Mouse (Mus musculus) neural tube, embryonic 14.5 days (tissue): ENCODE results near the gene Olfr229. TPM values are rescaled to one million over a fixed set of nuclear protein-coding genes. Genes with fewer than 3 reads are reported as not detected.
"Not testable (repeated sequence)": the region's sequence is repeated elsewhere in the genome, so short reads cannot be mapped to it uniquely, and the experiment has no call there.

Experiments
- ATAC-seq: fragments of 200-750 bp; cut with Nextera tagmentation; 2 replicates; pipeline ENCODE4 v1.8.0; 2017; ENCODE audit warnings: low read depth, mild to moderate bottlenecking, moderate TSS enrichment, moderate library complexity
- H3K27ac ChIP-seq: fragments of 300-500 bp; sonication (generic); 2 replicates; pipeline ENCODE4 v1.5.1; 2014; ENCODE audit warnings: low read depth, mild to moderate bottlenecking, control low read depth, low read length, moderate library complexity, mixed read lengths
- H3K27me3 ChIP-seq: fragments of 300-500 bp; sonication (generic); 2 replicates; pipeline ENCODE4 v1.6.1; 2014; ENCODE audit warnings: low read length; ENCODE audit not compliant: control insufficient read depth, insufficient read depth
- H3K36me3 ChIP-seq: fragments of 300-500 bp; sonication (generic); 2 replicates; pipeline ENCODE4 v1.6.1; 2014; ENCODE audit warnings: low read length, mixed read lengths; ENCODE audit not compliant: control insufficient read depth, insufficient read depth
- H3K4me1 ChIP-seq: fragments of 300-500 bp; sonication (generic); 2 replicates; pipeline ENCODE4 v1.6.1; 2014; ENCODE audit warnings: low read length; ENCODE audit not compliant: control insufficient read depth, insufficient read depth
- H3K4me2 ChIP-seq: fragments of 300-500 bp; sonication (generic); 2 replicates; pipeline ENCODE4 v1.6.1; 2014; ENCODE audit warnings: mild to moderate bottlenecking, low read depth, low read length, control low read depth
- H3K4me3 ChIP-seq: fragments of 300-500 bp; sonication (generic); 2 replicates; pipeline ENCODE4 v1.5.1; 2014; ENCODE audit warnings: low read depth, low read length, control low read depth, mixed read lengths
- H3K9ac ChIP-seq: fragments of 300-500 bp; sonication (generic); replicated peaks from 2 replicates; pipeline ENCODE4 v1.6.1; 2014; ENCODE audit warnings: low read depth, mild to moderate bottlenecking, control low read depth, low read length, mixed read lengths
- H3K9me3 ChIP-seq: fragments of 300-500 bp; sonication (generic); 2 replicates; pipeline ENCODE4 v1.6.1; 2016; ENCODE audit warnings: low read length; ENCODE audit not compliant: control insufficient read depth
- WGBS: fragments of 180-500 bp; shearing (Covaris S2); extraction: QIAGEN DNeasy Blood & Tissue Kit; methylation state at CpG from one replicate; pipeline ENCODE4 v1.1.7; 2014; 5-methylcytosine and 5-hydroxymethylcytosine counted together
- polyA plus RNA-seq: library from polyadenylated mRNA; unstranded; fragments of >200 nt; fragmentation: Nextera tagmentation; extraction: Ambion mirVana; gene quantifications from 2 replicates; pipeline ENCODE4 v1.2.1, GENCODE M21; 2014

Gene Olfr229
- not detected in 2 replicates for polyA plus RNA-seq

DNA sequence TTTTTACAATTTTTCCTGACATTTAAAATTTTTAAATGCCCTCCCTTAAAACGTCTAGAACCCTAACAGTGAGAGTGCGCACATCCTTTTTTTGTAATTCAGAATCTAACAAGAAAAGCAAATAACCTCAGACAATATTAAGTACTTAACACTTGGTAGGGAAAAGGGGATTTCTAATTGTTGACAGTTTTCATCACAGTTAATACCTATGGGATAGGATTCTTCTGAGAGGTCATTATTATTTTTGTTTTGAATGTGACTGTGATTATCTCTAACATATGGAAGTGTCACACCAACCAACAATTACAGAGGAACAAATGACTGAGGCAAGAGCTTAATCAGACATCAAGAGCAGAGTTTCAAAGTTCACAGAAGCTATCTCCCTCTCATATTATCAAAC lies at the start of gene Olfr229:
Gene Olfr229 (plus strand): TSS at position 301 of the 400 bp plus-strand sequence.
- H3K4me3 ChIP-seq: no peak within 1 kb of the TSS
- no peaks in the 10 kb centered on the region for H3K4me1 ChIP-seq
- no peak within 1 kb of the TSS for H3K9ac ChIP-seq
- no peaks in the 10 kb centered on the region for H3K9me3 ChIP-seq
- H3K27ac ChIP-seq: no peak within 1 kb of the TSS
- H3K4me2 ChIP-seq: no peak within 1 kb of the TSS
- no peaks in the 10 kb centered on the region for H3K27me3 ChIP-seq
- no peak for ATAC-seq
- 77% methylated on average over 2 of the region's 2 CpGs for WGBS
- no peaks in the 10 kb centered on the region for H3K36me3 ChIP-seq

DNA sequence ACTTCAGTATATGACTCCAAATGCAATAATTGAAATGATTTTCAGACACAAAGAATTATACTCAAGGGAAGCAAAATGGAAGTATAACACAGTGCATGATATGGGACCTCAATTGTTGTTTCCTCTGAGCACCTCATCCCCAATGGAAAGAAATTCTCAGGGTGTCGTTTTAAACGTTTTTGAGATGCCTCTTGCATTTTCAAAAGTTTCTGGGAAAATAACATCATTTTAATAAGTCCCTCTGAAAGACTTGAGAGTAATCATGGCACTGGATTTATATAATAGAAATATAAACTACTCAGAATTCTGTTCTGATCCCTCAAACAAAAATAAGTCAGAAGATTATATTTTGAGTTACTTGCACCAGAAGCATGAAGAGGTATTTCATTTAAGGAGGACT lies 41.0 kb upstream of the Olfr229 start, which contains the start of gene Olfr972:
Gene Olfr972 (plus strand): TSS at position 301 of the 400 bp plus-strand sequence.
- no peaks in the 10 kb centered on the region for H3K27me3 ChIP-seq

DNA sequence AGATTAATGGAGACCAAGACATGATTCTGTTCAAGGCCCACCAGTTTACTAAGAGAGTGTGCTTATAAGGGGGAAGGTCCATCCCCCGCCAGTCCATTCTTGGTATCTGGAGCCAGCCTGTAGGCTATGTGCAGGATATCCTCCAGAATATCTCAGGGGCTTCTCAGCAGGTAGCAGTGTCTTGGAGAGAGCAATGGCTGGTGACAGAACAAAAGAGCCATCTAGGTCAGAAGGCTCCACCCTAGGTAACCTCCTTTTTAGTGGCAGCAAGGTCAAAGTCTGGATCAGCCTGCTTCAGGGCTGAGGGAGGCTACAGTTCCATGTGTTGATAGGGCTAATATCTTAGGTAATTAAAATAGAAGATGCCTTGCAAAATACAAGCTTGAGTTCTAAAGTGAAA lies 35.1 kb upstream of the Olfr229 start:
- H3K27me3 ChIP-seq, H3K4me1 ChIP-seq, ATAC-seq, H3K9ac ChIP-seq, H3K4me3 ChIP-seq, H3K4me2 ChIP-seq, H3K27ac ChIP-seq, H3K9me3 ChIP-seq, H3K36me3 ChIP-seq: not testable (repeated sequence)
- WGBS: 100% methylated on average over 1 of the region's 1 CpGs

More for the DNA sequence above, 41.0 kb upstream of the Olfr229 start, which contains the start of gene Olfr972:
- no peak within 1 kb of the TSS for H3K27ac ChIP-seq
- 69% methylated on average over 2 of the region's 2 CpGs for WGBS
- no peaks in the 10 kb centered on the region for H3K4me1 ChIP-seq
- H3K36me3 ChIP-seq: no peaks in the 10 kb centered on the region
- no peak within 1 kb of the TSS for H3K4me3 ChIP-seq
- ATAC-seq: no peak
- no peak within 1 kb of the TSS for H3K4me2 ChIP-seq
- no peak within 1 kb of the TSS for H3K9ac ChIP-seq
- no peaks in the 10 kb centered on the region for H3K9me3 ChIP-seq

DNA sequence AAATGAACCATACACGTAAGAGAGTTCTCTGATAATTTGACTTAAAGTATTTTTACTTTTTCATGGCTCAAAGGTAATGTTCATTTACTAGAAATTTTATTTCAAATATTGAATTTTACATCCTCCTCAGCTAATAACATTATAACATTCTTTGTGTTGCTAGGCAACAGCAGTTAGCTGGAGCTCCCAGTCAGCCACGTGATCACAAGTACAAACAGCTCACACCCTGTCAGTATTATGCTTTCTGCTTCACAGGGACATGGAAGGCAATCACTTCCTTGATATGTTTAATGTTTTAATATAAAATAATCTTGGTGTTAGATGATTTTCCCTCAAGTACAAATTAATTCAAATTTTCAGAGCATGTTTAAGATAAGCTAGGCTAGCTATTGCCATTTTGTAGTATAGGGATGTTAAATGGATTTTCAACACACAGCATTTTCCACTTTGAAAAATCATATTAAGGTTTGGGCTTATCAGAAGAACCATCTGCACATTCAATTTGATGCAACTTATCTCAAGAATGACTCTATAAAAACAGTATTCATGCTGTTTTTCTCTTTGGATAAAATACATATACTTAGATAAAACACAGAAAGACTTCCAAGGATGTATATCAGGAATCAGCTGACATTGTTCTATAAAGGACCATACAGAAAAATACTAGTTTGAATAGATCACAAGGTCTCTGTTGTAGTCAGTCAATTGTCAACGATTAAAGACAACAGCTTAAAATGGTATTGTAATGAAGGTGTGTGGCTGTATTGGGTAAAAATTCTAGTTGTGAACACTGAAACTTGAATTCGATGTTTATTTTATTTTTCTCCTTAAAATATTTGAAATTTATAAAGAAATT lies 29.4 kb upstream of the Olfr229 start:
- H3K9me3 ChIP-seq, H3K4me1 ChIP-seq, H3K27ac ChIP-seq, H3K9ac ChIP-seq, H3K36me3 ChIP-seq, H3K27me3 ChIP-seq, H3K4me2 ChIP-seq, H3K4me3 ChIP-seq: not testable (repeated sequence)
- no CpG with 5 or more reads among the region's 4 CpGs for WGBS
- peak; percentile 82 for ATAC-seq

DNA sequence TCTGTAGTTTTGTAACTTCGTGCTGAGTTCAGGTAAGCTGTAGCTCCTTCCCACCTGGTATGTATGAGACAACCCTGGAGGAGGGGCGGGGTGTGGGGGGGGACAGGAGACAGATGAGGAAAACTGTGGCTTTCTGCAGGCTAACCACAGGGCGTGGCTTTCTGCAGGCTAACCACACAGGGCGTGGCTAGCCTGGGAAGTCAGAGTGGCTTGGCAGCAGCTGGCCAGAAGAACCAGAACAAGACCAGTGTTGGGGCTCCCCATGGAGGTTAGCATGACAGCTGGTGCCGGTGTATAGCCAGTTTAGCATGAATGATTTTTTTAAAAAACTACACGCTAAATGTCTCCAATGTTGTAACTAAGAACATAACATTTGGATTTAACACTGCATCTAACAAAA lies 2.0 kb upstream of the Olfr229 start:
- no peaks in the 10 kb centered on the region for H3K27me3 ChIP-seq
- H3K36me3 ChIP-seq: no peaks in the 10 kb centered on the region
- no peak overlapping the region for H3K4me2 ChIP-seq
- H3K9me3 ChIP-seq: no peaks in the 10 kb centered on the region
- WGBS: 83% methylated on average over 6 of the region's 6 CpGs
- H3K27ac ChIP-seq: no peak overlapping the region
- no peak for ATAC-seq
- no peak overlapping the region for H3K4me3 ChIP-seq
- H3K4me1 ChIP-seq: no peaks in the 10 kb centered on the region
- H3K9ac ChIP-seq: no peak overlapping the region

DNA sequence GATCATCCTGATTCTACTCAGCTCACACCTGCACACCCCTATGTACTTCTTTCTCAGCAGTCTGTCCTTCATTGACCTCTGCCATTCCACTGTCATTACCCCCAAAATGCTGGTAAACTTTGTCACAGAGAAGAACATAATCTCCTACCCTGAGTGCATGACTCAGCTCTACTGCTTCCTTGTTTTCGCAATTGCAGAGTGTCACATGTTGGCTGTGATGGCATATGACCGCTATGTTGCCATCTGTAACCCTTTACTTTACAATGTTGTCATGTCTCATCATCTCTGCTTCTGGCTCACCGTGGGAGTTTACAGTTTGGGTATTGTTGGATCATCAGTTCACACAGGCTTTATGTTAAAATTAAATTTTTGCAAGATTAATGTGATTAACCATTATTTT lies 2.8 kb downstream of the Olfr229 start:
- no peak for ATAC-seq
- Histone ChIP-seq H3K36me3 (no peaks in the 10 kb centered on the region), H3K27ac (no peak overlapping the region), H3K9ac (no peak overlapping the region), H3K9me3 (no peaks in the 10 kb centered on the region), H3K4me3 (no peak overlapping the region), H3K27me3 (no peaks in the 10 kb centered on the region), H3K4me1 (no peaks in the 10 kb centered on the region), H3K4me2 (no peak overlapping the region)
- 88% methylated on average over 3 of the region's 3 CpGs for WGBS

DNA sequence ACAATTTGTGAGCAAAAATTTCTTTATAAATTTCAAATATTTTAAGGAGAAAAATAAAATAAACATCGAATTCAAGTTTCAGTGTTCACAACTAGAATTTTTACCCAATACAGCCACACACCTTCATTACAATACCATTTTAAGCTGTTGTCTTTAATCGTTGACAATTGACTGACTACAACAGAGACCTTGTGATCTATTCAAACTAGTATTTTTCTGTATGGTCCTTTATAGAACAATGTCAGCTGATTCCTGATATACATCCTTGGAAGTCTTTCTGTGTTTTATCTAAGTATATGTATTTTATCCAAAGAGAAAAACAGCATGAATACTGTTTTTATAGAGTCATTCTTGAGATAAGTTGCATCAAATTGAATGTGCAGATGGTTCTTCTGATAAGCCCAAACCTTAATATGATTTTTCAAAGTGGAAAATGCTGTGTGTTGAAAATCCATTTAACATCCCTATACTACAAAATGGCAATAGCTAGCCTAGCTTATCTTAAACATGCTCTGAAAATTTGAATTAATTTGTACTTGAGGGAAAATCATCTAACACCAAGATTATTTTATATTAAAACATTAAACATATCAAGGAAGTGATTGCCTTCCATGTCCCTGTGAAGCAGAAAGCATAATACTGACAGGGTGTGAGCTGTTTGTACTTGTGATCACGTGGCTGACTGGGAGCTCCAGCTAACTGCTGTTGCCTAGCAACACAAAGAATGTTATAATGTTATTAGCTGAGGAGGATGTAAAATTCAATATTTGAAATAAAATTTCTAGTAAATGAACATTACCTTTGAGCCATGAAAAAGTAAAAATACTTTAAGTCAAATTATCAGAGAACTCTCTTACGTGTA lies 21.1 kb downstream of the Olfr229 start:
- not testable (repeated sequence) for H3K27ac ChIP-seq, H3K4me3 ChIP-seq, H3K36me3 ChIP-seq, H3K4me1 ChIP-seq, H3K9me3 ChIP-seq, H3K4me2 ChIP-seq, H3K27me3 ChIP-seq, H3K9ac ChIP-seq
- peak; percentile 90 for ATAC-seq
- WGBS: no CpG with 5 or more reads among the region's 4 CpGs

DNA sequence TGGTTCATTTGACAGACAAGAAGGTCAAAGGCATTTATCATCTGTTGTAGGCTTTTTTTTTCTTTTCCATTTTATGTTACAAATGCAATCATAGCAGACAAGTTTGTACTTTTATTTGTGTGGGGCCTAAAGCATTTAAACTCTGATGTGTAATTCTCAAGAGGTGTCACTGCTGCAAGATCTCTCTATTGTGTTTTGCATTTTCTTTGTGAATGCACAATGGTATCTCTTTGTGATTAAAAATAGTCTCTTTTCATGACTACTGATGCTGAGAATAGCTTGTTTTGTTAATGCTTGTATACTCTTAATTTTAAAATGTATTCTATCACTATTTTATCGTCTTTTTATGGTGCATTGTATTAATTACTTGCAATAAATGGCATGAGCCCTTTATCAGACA lies 21.7 kb downstream of the Olfr229 start:
- ATAC-seq: 0 out of 2 replicates have a peak, but pooled peaks have one; percentile 14
- H3K36me3 ChIP-seq, H3K4me2 ChIP-seq, H3K4me3 ChIP-seq, H3K9ac ChIP-seq, H3K27me3 ChIP-seq, H3K4me1 ChIP-seq, H3K9me3 ChIP-seq, H3K27ac ChIP-seq: not testable (repeated sequence)
- 65% methylated on average over 1 of the region's 1 CpGs for WGBS

DNA sequence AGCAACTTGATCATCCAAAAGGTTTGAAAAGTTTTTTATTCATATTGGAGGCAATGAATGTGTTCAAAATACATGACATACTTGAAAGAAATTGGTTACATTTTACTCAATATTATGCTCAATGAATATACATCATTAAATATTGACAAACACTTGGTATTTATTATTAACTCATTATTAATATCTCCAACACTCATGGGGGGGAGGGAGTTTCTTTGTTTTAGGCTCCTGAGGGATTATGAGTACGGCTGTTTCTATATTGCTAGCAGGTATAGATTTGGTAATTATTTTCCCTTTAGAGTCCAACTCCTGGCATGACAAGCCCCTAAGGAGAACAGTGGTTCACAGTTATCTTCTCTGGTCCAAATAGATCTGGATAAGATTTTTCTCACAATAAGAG lies 30.1 kb downstream of the Olfr229 start, which contains the start of gene Olfr974:
Gene Olfr974 (plus strand): TSS at position 301 of the 400 bp plus-strand sequence.
- Histone ChIP-seq H3K4me1 (no peaks in the 10 kb centered on the region), H3K4me2 (no peak within 1 kb of the TSS), H3K27me3 (no peaks in the 10 kb centered on the region), H3K4me3 (no peak within 1 kb of the TSS), H3K9ac (no peak within 1 kb of the TSS), H3K9me3 (no peaks in the 10 kb centered on the region), H3K27ac (no peak within 1 kb of the TSS), H3K36me3 (no peaks in the 10 kb centered on the region)
- WGBS: 85% methylated on average over 1 of the region's 1 CpGs
- no peak for ATAC-seq
